Mouse (Mus musculus) left cerebral cortex, postnatal 4 days (tissue): ENCODE results near the gene Dcaf12. TPM values are rescaled to one million over a fixed set of nuclear protein-coding genes. Genes with fewer than 3 reads are reported as not detected.

Experiments used
- DNase-seq: peaks from one replicate; pipeline ENCODE4 v3.0.0-alpha.2; 2022
- intact Hi-C: fragments of 180-260 bp; cut with DNase I; formaldehyde crosslinking; loops from one replicate; pipeline ENCODE4 v1.15.1; 2025
- total RNA-seq, 2 experiments: library from RNA; stranded (reverse); gene quantifications; 2 replicates each; pipeline ENCODE4 v1.2.3; 2021

Dcaf12 gene
- total RNA-seq, 2 experiments from 2014 or later: 56.7 to 57.5 TPM

- intact Hi-C loops: loop anchor here (10.0 kb wide), 1 partner anchor 81 kb away; no protein-coding TSS in a partner anchor
- DNase-seq: no peak
These were observed 967 bp downstream of the Dcaf12 start for GRCm38 (mm10) chr4:41313722-41314121.

- intact Hi-C loops: loop anchor here (10.0 kb wide), 1 partner anchor 84 kb away; no protein-coding TSS in a partner anchor
These were observed 3.8 kb downstream of the Dcaf12 start for GRCm38 (mm10) chr4:41310567-41311563.

DNA sequence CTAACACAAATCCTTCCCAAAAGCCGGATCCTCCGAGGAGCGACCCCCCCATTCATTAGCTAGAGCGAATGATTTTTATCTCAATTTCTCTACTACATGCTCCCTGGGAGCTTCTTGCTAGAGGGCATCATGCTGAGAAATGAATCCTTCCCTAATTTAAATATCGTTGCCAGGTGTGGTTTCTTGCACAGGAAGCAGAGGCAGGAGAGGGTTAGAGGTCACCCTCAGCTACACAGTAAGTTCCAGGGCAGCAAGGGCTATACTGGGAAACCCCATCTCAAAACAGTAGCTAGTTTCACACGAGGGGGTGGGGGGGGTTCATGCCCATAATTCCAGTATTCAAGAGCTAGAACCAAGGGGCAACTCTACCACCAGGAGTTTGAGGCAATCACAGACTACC, 7.3 kb downstream of the Dcaf12 start:
- intact Hi-C loops: no loop called here
- DNase-seq: no peak

More at GRCm38 (mm10) chr4:41310567-41311563, 3.8 kb downstream of the Dcaf12 start:
- no peak for DNase-seq

DNA sequence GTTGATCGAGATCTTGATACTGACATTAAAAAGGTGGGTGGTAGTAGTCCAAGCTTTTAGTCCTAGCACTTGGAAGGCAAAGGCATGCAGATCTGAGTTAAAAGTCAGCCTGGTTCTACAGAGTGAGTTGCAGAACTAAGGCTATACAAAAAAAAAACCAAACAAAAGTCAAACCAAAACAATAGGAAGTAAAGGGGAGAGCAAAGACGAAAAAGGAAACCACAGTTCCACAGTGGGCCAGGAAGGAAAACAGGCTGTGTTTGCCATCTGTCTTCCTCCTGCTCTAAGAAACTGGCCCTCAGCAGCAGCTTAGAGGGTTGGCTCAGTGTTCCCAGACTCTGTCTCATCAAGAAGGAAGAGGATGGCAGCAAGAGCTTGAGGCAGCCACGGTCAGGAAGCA, 10.4 kb downstream of the Dcaf12 start:
- no peak for DNase-seq
- intact Hi-C loops: no loop called here

GRCm38 (mm10) chr4:41303671-41304070, 11.0 kb downstream of the Dcaf12 start:
- peak; percentile 9 for DNase-seq
- intact Hi-C loops: no loop called here

DNA sequence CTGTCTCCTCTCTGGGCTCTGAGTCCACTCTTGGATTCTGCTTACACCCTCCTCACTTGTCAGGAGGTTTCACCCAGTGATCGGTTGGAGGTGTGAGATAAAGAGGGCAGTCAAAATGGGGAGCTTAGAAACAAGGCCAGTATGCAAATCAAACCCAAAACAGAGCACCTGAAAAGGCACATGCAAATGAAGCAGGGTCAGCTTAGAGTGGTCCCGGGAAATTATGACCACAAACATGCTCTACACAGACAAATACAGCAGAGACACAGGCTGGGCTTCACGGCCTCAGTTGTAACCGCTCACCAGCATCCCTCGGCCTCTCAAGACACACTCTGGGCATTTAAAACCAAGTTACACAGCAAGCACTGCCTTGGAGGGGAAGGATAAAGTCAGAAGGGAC, 15.7 kb downstream of the Dcaf12 start:
- no peak for DNase-seq
- intact Hi-C loops: no loop called here

- intact Hi-C loops: no loop called here
- no peak for DNase-seq
These were observed 18.7 kb downstream of the Dcaf12 start for GRCm38 (mm10) chr4:41295960-41296359.

DNA sequence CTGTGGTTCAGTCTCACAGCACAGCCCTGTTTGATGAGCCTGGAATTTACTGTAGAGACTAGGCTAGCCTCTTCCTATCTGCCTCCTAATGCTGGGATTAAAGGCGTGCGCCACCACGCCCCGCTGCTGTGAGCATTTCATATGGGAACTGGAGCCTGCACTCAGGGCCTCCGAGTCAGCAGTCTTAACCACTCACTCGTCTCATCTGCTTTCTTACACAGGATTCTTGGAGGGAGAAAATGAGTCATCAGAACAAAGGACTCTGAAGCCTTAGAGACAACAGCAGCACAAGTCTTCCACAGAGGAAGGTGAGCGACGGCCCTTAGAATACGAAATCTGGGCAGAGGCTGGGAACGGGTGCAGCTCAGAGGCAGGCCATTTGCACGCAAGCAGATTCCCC, 19.2 kb downstream of the Dcaf12 start:
- intact Hi-C loops: no loop called here

DNA sequence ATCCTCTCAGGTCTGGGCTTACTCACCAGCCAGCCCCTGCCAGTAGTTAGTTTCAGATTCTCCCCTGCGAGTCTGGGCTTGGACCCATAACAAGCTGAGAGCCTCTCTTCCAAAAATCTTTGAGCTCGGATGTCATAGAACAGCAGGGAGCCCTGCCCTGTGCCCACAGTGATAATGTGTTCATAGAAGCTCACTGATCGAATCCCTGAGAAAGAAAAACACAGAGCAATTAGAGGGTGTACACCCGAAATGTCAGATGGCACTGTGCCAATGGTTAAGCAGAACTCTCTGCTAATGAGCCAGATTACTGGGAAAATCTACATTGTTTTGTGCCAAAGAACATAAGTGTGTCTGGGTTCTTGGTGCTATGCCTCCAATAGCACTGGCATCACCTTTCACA, 20.8 kb downstream of the Dcaf12 start:
- intact Hi-C loops: no loop called here
- DNase-seq: peak; percentile 15

More for the DNA sequence above, 19.2 kb downstream of the Dcaf12 start:
- no peak for DNase-seq

DNA sequence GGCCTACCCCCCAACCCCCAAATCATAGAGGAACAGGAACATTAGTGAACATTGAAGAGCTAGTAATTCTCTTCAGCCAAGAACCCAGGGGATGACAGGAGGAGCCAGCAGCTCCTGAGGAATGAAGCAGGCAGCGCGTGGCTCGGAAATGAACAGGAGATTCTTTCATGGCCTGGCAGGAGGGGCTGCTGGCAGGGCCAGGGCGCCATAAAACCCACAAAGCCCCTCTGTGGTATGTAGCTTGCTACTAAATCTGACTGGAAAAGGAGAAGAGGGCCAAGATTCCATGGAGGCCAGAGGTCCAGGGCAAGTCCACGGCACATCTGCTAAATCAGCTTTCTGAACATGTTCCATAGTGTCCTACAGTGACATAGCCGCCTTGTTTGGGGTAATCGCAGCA, 24.9 kb downstream of the Dcaf12 start:
- no peak for DNase-seq
- intact Hi-C loops: loop anchor here (5.0 kb wide), 1 partner anchor 238 kb away; no protein-coding TSS in a partner anchor

GRCm38 (mm10) chr4:41286420-41286819, 28.3 kb downstream of the Dcaf12 start:
- intact Hi-C loops: loop anchor here (5.0 kb wide), 1 partner anchor 234 kb away; no protein-coding TSS in a partner anchor
- no peak for DNase-seq

DNA sequence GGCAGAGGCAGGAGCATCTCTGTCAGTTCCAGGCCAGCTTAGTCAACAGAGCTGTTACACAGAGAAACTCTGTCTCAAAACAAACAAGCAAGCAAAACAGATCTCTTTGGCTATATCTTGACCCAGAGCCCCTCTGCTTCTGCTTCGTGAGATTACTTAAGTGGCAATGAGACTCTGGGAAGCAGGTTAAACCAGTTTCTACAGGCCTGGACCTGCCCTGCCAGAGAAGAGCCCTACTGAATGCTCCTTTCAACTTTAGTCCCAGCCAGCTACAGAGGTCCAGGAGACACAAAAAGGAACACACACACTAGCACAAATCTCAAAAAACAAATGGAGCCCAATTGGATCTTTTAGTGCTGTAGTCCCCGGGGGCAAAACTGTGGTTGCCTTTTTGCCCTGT, 30.6 kb downstream of the Dcaf12 start:
- intact Hi-C loops: no loop called here
- no peak for DNase-seq

- intact Hi-C loops: no loop called here
- no peak for DNase-seq
These were observed 38.8 kb downstream of the Dcaf12 start for GRCm38 (mm10) chr4:41275927-41276326.

DNA sequence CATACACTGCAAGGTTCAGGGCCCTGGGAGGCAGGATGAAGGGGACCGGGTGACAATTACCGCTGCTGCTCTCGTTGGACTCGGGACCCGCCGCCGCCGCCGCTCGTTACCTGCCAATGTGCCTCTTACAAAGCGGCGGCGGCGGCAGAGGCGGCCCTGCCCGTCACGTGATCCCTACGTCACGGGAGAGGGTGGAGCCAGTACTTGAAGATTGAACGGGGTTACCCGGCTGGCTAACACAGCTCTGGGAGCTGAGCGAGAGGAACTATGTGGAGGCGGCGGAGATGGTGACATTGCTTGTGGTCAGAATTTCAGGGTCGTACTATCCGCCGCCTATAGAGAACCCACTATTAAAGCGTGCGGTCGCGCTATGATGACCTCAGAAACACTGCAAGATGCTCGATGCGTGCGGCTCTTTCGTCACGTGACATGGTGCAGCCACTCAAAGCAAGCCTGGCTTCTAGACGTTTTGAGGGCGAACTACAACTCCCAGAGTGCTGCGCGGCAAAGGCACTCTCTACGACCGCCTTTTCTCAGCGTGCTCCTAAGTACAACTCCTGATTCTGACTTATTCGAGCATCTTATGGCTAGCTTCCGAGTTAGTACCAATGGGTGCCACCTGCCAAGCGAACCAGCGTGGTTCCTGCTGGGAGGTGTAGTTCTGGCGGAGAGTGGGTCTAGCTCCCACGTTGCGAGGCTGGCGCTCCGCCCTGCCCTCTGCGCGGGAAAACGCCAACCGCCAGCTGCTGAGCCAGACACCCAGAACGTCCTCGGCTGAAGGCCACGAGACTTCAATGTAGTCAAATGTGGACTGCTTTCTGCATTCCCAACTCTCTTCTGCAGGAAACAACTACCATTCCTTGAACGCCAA, 39.5 kb downstream of the Dcaf12 start, which contains the start of gene Ubap2:
Ubap2 (minus strand) TSS at position 165 of the 871 bp plus-strand sequence.
- intact Hi-C loops: no loop called here
- DNase-seq: peak; percentile 96

DNA sequence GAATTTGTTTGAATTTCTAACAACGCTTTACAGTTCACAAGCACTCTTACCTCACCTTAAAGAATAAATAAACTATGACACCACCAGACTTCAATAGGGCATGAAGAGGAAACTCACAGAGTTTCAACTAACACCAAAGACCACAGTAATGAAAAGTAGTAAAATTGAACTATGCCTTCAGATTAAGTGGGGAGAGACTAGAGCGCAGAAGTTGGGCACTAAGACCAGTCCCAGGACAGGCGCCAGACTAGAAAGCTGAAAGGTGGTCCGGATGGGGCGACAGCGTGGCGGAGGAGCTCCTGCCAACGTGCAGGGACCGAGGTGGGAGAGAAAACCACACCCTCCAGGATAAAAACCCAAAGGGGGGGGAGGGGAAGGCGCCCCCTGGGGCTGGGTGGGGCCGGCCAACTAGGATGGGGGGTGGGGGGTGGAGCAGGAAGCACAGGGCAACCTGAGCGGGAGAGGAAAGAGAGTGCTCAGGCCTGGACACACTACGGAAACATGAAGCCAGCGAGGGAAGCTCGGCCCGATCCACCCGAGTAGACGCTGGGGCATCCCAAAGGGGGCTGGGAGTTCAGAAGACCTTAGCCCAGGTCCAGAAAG, 40.2 kb downstream of the Dcaf12 start:
- intact Hi-C loops: no loop called here
- DNase-seq: no peak

GRCm38 (mm10) chr4:41268133-41268532, 46.6 kb downstream of the Dcaf12 start:
- intact Hi-C loops: no loop called here
- DNase-seq: no peak

GRCm38 (mm10) chr4:41266350-41266749, 48.3 kb downstream of the Dcaf12 start:
- DNase-seq: no peak
- intact Hi-C loops: no loop called here

DNA sequence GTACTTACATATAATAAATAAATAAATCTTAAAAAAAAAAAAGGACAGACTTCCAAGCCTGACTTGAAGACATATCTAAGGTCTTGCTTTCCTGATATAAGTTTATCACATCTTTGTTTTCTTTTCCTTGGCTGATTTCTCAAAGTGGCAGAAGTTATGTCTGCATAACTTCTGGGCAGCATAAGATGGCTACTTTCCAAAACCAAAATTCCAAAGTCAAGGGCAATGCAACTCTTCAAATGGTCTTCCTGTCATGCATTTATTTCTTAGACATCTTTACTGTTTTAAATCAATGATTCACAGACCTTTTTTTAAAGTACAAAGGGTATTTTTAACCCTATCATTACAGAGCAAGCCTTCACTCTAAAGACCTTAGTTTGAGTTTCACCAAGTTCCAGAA, 54.0 kb downstream of the Dcaf12 start:
- DNase-seq: no peak
- intact Hi-C loops: no loop called here

DNA sequence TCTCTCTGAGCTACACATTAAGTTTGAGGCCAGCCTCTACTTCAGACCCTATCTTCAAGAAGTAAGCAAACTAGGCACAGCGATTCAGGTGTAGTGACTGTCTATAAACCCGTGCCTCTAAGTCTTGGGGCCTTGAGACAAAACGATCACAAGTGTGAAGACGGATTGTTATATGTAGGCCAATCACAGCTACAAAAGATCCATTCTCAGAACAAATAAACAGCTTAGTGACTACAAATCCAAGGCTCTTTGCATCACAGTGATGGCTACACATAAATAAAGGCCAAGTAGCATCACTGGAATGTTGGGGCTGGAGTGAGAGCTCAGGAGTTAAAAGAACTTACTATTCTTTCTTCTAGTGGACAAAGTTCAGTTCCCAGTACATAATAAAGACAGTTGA, 55.7 kb downstream of the Dcaf12 start:
- intact Hi-C loops: no loop called here
- no peak for DNase-seq

GRCm38 (mm10) chr4:41257752-41258151, 56.9 kb downstream of the Dcaf12 start:
- DNase-seq: no peak
- intact Hi-C loops: no loop called here
